Mouse (Mus musculus) left cerebral cortex, adult 18-20 months (tissue): Measurements from ENCODE around the gene Mesd. TPM values are rescaled to one million over a fixed set of nuclear protein-coding genes. Genes with fewer than 3 reads are reported as not detected.
A peak's percentile ranks its signal among the peaks of the same experiment; 100 is the strongest.

Experiments
- DNase-seq, 2 experiments: peaks; one replicate each; pipeline ENCODE4 v3.0.0; 2021 to 2022; ENCODE audit warnings: low spot score in 2 of 2, mixed read lengths in 1 of 2
- long read RNA-seq, 2 experiments: library from polyadenylated mRNA; stranded (forward); transcript quantifications; one replicate each; pipeline ENCODE4 v2.0.0; 2021
- total RNA-seq, 2 experiments: library from RNA; stranded (reverse); gene quantifications; 2 replicates each; pipeline ENCODE4 v1.2.3; 2021

Mesd gene
- total RNA-seq, result 10 to 100 TPM; 60.4 to 62.3 TPM
- long read RNA-seq, experiment 1, full-length matches to known transcripts, result 88 of 95 reads
- long read RNA-seq, experiment 1, partial matches to known transcripts, result 1 of 95 reads
- long read RNA-seq, experiment 1, other reads (novel, unspliced or antisense), result 6 of 95 reads
- long read RNA-seq, experiment 2, full-length matches to known transcripts, result 63 of 71 reads
- long read RNA-seq, experiment 2, partial matches to known transcripts, result 0 of 71 reads
- long read RNA-seq, experiment 2, other reads (novel, unspliced or antisense), result 8 of 71 reads

GRCm38 (mm10) chr7:83884021-83884658, at the start of gene Mesd, which contains the start of gene Tlnrd1:
Mesd (plus strand) TSS chr7:83884466.
Tlnrd1 (minus strand) TSS chr7:83884305.
- DNase-seq, result peak; percentile 85 to 93

DNA sequence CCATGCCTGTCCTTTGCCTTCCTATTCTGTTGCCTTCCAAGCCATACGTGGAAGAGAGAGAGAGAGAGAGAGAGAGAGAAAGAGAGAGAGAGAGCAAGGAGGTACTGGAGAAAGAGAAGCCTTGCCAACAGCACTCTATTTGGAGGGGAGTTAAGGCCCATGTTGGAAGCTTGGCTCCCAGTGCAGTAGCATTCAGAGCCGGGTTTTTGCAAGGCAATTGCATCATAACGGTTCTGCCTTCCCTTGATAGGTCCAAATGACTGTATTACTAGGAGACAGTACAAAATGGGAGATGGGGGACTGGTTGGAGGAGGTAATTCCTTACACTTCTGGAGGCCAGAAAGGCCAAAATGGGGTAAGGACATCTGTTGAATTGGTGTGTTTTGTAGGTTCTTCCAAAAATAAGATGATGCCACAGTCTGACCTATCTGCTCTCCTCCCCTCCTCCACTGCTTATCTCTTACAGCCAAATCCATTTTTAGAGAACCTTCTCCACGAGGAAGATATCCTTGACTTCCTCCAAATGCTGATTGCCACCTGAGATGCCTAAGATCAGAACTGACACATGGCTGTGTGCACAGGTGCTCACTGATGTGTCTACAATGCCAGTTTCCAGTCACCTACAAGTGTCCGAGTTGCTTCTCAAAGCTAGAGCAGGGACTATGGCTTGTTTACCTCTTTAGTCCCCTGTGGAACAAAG, 45.6 kb upstream of the Mesd start:
- no peak for DNase-seq

- no peak for DNase-seq
Observed at GRCm38 (mm10) chr7:83840076-83840475, 44.2 kb upstream of the Mesd start.

DNA sequence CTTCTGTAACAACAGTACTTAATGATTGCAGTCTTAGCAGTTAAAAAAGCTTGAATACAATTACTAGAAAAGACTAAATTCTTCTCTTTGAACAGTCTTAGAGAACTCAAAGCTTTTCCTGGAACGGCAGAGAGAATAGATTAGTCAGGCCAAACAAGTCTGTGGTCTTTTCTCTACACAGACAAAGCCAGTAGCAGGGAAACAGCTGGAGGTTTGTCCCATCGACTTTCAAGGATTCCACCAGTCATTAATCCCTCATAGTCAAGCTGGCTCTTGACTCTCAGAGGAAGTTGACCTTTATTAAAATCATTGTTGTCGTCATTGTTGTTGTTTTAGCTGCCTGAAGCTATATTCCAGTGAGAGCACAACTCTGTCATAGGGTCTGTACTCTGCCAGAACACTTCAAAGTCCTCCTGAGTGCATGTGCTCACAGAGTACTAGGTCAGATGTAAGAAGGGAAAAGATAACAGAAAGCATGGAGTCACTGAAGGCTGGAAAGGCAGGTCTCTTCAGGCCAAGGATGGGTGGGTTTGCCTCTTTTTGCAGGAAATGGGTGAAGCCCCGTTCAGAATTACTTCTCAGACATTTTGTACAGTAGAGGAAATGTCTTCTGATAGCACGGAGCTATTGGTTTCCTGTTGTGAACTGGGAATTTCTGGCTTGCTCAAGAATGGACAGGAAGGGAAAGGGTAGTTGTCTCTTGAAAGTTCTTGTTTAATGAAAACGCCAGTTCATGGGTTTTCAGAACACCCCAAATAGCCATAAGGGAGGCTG, 41.6 kb upstream of the Mesd start:
- DNase-seq, result no peak

- DNase-seq, result no peak
Observed at GRCm38 (mm10) chr7:83844807-83845206, 39.5 kb upstream of the Mesd start.

DNA sequence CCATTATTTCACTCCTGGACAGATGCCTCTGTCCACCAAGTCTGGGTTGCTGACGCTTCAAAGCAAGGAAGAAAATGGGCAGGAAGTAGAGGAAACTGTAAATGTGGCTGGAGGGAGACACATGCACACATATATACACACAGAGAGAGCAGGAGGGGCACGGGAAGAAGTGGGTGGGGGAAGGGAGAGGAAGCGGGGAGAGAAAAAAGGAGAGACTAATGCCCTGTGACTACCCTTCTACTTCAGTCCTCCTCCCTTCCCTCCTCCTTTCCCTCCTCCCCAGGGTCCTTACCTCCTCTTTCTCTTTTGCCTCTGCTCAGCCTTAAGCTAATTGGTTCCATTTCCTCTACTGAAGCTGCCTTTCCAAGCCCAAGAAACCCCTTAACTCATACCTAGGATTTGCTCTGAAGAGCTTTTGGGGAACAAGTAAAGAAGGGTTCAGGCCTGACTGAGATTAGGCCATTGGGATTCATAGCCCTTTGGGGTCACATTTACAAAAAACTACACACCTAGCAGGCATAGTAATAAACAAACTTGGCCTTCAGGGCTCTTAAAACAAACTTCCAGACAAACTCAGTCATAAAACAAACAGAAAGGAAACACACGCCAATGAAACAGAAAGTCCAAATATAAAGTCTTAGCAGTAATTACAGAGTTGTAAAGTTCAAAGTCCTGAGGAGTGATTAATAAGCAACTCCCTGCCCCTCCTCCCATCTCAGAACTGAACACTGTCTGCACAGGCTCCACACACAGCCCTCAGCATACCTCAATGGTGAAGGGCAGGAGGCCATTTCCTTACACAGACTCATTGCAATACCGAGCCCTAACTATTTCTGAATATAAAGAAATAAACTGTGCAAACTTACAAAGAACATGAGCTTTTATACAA, 36.8 kb upstream of the Mesd start:
- DNase-seq, result no peak

DNA sequence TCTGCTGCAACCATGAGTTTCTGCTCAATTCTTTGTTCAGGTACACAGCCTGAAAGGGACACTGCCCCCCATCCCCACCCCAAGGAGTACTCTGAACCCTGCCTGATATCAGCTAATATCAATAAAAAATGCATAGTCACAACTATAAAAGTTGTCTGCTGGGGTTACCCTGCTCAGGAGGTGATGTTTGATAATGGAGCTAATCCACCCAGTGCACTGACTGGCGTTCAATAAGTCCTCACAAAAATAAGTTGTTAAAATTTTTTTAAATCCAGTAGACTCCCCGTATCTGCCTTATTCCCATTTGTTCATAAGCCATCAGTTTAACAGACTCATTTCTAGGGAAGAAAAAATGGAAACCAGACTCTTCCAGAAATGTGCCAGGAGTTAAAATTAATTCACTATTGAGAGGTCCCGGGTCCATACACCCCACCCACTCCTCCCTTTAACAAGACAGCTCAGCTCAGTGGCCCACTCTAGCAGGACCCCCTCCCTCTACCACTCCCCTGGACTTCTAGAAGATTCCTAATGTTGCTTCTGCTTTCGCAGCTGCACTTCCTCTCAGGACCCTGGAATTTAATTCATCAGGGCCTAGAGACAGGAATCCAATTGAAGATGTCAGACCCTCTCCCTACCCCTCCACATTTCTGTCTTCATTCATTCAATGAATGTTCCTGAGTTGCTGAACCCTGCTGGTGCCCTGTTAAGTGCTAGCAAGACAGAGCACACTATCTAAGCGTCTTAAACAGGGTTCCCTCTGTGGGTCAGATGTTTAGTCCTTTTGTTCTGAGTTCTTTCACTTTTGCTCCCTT, 32.5 kb upstream of the Mesd start:
- no peak for DNase-seq

DNA sequence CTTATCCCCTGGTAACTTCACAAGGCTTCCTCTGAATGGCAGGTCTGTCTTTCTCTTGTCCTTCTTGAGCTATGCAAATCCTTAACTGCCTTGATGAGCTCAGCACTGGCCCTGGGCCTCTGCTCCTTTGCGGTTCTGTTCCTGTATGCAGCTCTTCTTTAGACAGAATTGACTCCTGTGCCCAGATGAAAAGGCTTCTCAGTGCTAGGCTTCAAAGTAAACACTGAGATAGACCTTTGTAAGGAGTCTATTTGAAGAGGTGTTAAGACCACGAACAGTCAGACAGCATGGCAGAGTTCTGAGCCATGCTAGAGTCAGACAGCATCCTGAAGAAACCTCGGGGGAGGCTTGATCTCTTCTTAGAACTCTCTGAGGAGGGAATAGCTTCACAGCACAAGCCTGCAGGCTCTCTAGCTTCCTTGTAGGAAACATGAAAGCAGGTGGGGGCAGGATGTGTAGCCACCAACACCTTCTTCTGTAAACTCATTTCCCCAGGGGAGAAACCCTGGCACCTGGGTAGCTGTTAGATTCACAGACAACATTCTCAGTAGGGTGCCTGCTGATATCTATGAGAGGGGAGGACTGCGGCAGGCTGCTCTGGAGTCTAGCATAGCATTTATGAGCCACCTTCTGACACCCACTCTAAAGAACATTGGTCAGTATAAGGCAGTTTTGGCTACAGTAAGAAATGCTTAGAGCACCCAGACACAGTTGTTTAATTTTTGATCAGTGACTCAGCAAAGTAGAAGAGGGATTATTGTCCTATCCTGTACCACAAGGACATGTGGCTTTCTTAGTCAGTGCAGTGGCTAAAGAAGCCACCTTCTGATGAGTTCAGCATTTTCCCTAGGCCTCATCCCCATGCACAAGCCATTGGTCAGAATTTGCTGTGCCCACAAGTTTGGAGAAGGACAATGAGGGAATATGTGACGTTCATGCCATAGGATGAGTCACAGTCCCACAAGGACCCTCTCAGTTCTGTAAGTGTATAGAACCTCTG, 31.6 kb upstream of the Mesd start:
- DNase-seq, result no peak

DNA sequence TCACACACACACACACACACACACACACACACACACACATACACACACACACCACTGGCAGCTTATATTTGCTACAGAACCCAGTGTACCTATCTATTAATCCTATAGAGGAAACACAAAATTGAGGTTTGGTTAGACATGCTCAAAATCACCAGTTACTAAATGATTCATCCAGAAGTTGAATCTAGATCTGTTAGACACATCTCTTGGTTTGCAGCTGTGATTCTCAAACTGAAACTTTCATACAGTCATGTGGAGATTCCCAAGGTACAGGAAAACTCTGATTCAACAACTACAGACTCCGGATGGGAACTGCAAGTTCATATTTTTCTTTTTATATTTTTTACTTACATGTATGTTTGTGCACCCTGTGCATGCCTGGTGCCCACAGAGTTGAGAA, 29.1 kb upstream of the Mesd start:
- DNase-seq, result no peak

- DNase-seq, result no peak
Observed at GRCm38 (mm10) chr7:83856353-83857207, 27.7 kb upstream of the Mesd start.

DNA sequence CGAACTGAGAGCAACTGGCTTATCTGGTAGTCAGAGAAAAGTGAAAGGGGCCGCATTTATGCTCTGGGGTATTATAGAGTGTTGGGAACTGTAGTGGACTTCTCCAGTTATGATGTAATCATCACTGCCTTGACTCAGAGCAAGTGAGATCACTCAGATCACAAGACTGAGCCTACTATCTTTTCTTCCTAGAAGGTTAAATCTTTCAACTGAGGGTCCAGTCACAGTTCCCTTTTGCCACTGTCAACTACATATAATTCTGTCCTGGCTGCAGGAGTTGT, 27.1 kb upstream of the Mesd start:
- no peak for DNase-seq

GRCm38 (mm10) chr7:83857921-83858320, 26.3 kb upstream of the Mesd start:
- DNase-seq, result no peak

DNA sequence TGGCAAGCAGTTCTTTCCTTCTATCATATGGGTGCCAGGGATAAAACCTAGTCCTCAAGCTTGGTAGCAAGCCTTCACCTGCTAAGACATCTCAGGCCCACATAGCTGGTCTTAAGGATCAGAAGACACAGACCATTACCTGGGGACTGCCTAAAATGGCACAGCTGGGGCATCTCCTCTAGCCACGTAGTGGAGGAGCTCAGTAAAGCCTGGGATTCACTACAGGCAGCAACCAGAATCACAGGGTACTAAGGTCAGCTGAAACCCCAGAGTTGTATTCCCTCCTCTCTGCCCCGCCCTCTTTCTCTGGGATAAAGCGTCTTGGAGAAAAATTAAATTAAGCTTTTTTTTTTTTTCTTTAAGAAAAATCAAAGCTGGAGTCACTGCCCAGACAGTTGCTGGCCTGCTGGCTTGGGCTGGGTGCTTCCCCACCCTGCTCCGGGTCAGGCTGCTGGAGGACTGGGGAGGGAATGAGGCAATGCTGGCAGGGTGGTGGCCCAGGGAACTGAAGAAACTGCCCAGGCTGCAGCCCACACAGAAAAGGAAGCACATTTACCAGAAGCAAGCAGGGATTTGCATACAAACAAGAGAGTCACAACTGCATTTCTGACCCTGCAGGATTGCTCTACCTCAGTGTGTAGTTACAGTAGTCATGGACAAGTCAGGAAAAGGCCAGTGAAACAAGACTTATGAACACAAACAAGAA, 24.7 kb upstream of the Mesd start:
- DNase-seq, result no peak

GRCm38 (mm10) chr7:83863554-83863953, 20.7 kb upstream of the Mesd start:
- no peak for DNase-seq

- no peak for DNase-seq
Observed at GRCm38 (mm10) chr7:83868200-83868599, 16.1 kb upstream of the Mesd start.

DNA sequence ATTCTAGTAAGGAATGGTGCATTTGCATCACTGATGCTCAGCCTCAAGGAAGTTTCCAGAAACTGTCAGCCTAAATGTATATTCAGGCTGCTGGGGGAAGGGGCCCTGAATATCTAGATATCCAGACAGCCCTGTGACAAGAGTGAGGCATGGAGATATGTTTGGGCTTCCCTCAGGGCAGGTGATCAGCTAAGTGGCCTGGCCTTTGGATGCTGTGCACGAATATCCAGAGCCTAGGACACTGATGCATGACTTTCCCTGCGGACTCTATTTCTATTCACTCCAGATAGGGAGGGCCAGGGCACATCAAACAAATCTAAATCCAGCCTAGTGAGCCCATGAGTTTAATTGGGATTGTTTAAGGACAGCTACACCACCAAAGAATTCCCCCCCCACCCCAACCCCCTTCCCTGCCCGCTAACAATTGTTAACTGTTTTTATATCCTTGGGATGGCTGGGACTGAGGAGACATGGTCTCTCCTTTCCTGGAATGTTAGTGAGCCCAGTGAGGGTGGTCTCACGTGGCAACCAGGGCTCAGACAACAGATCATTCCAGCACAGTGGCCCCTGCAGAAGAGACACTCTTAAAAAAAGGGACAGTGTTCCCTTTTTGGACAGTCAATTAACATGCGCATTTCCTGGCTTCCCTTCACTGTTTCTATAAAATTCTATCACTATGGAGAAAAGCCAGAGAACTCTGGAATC, 14.3 kb upstream of the Mesd start:
- DNase-seq, result no peak
